Mouse (Mus musculus): ENCODE measurements at regions not wholly inside any gene's neighbourhood (a gene's known extent, or its start where the extent isn't known, plus 50 kb on each side); places are given as distances from the start of the nearest gene placed in this dataset.

DNA sequence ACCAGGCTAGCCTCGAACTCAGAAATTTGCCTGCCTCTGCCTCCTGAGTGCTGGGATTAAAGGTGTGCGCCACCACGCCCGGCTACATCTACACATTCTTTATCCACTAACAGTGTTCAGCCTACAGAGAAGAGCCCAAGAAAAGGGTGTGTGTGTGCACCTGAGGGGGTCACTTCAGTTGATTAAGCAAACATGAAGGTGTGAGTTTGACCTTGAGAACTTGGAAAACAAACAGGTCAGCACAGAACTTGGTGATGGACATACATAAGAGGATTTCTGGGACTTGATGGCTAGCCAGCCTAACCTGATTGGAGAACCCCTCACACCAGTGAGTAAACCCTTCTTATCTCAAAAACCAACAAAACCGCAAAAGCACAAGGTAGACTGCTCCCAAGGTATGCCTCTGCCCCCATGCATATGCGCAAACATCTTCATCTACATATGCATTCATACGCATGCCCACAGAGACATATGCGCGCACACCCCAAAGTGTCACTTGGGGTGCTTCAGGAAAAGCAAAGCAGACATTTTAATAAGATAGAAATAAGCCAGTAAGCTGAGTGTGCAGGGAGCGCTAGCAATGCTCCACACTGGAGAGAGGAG is 52.0 kb upstream of the Sfmbt2 start:
- no peak for TF ChIP-seq USF1 (IDR thresholded peaks at IDR 0.05; ENCODE audit: low read depth)
- TF ChIP-seq POLR2A (IDR thresholded peaks at IDR 0.05; ENCODE audit: insufficient read length, low read depth), result no peak
- no peak for TF ChIP-seq MYOG (IDR thresholded peaks at IDR 0.05; ENCODE audit: control insufficient read depth in 1 of 3, insufficient read depth in 1 of 3, insufficient read length in 2 of 3, low read depth in 2 of 3)
- no peak for TF ChIP-seq MYOD1 (IDR thresholded peaks at IDR 0.05; ENCODE audit: control insufficient read depth in 1 of 3, insufficient read length in 2 of 3, low read depth in 2 of 3)
- TF ChIP-seq CEBPB (IDR thresholded peaks at IDR 0.05; ENCODE audit: insufficient read depth, poor library complexity, severe bottlenecking), result no peak
- no peak for TF ChIP-seq E2F4 (IDR thresholded peaks at IDR 0.05; ENCODE audit: insufficient read depth)
- no peak for TF ChIP-seq REST (IDR thresholded peaks at IDR 0.05; ENCODE audit: insufficient read depth, insufficient read length)
- no peak for TF ChIP-seq TCF12 (IDR thresholded peaks at IDR 0.05; ENCODE audit: insufficient read depth, poor library complexity, severe bottlenecking)
- TF ChIP-seq POLR2AphosphoS2 (IDR thresholded peaks at IDR 0.05; ENCODE audit: insufficient read length, low read depth), result no peak
- TF ChIP-seq MAX (IDR thresholded peaks at IDR 0.05; ENCODE audit: low read depth), result no peak

Data from myocyte (in vitro differentiated cells).